Mouse (Mus musculus) heart, embryonic 14.5 days (tissue): Measurements from ENCODE around the gene Lbhd2. TPM values are rescaled to one million over a fixed set of nuclear protein-coding genes. Genes with fewer than 3 reads are reported as not detected.

Experiments used
- ATAC-seq: fragments of 200-750 bp; cut with Nextera tagmentation; 2 replicates; pipeline ENCODE4 v1.8.0; 2017; ENCODE audit warnings: low read depth, moderate TSS enrichment; ENCODE audit not compliant: insufficient number of reproducible peaks, insufficient read depth, low FRiP score
- H3K27ac ChIP-seq, 2 experiments: fragments of 200-500 bp in 1 of 2; fragments of 300-500 bp in 1 of 2; sonication (generic) in 1 of 2; replicated peaks in 1 of 2; 2 replicates each; pipeline ENCODE4 v1.5.1; 2012 to 2014; ENCODE audit warnings: low read depth in 2 of 2, low read length in 2 of 2, control low read depth in 1 of 2, mild to moderate bottlenecking in 1 of 2, mixed read lengths in 1 of 2; ENCODE audit not compliant: control insufficient read depth in 1 of 2, insufficient read depth in 1 of 2
- H3K27me3 ChIP-seq: fragments of 300-500 bp; sonication (generic); 2 replicates; pipeline ENCODE4 v1.6.1; 2014; ENCODE audit warnings: mild to moderate bottlenecking, low read length, control low read depth; ENCODE audit not compliant: control insufficient read depth, insufficient read depth
- H3K36me3 ChIP-seq: fragments of 300-500 bp; sonication (generic); 2 replicates; pipeline ENCODE4 v1.6.1; 2014; ENCODE audit warnings: mild to moderate bottlenecking, control low read depth, low read length, mixed read lengths; ENCODE audit not compliant: control insufficient read depth, insufficient read depth
- H3K4me1 ChIP-seq, 2 experiments: fragments of 200-500 bp in 1 of 2; fragments of 300-500 bp in 1 of 2; sonication (generic) in 1 of 2; 2 replicates each; pipeline ENCODE4 v1.6.1; 2012 to 2014; ENCODE audit warnings: low read length in 2 of 2, control low read depth in 1 of 2, mixed read lengths in 1 of 2; ENCODE audit not compliant: control insufficient read depth in 2 of 2, insufficient read depth in 2 of 2
- H3K4me2 ChIP-seq: fragments of 300-500 bp; sonication (generic); 2 replicates; pipeline ENCODE4 v1.6.1; 2014; ENCODE audit warnings: mild to moderate bottlenecking, low read length
- H3K4me3 ChIP-seq, 2 experiments: fragments of 200-500 bp in 1 of 2; fragments of 300-500 bp in 1 of 2; sonication (generic) in 1 of 2; 2 replicates each; pipeline ENCODE4 v1.5.1; 2012 to 2014; ENCODE audit warnings: low read length in 2 of 2, mild to moderate bottlenecking in 2 of 2, control low read depth in 1 of 2, low read depth in 1 of 2, moderate library complexity in 1 of 2; ENCODE audit not compliant: control insufficient read depth in 1 of 2, insufficient read depth in 1 of 2
- H3K9ac ChIP-seq: fragments of 300-500 bp; sonication (generic); 2 replicates; pipeline ENCODE4 v1.6.1; 2014; ENCODE audit warnings: mild to moderate bottlenecking, low read length
- H3K9me3 ChIP-seq: fragments of 300-500 bp; sonication (generic); 2 replicates; pipeline ENCODE4 v1.6.1; 2016; ENCODE audit warnings: low read length, control low read depth; ENCODE audit not compliant: control insufficient read depth
- WGBS: fragments of 180-500 bp; shearing (Covaris S2); extraction: QIAGEN DNeasy Blood & Tissue Kit; methylation state at CpG from one replicate; pipeline ENCODE4 v1.1.7; 2014; 5-methylcytosine and 5-hydroxymethylcytosine counted together
- polyA plus RNA-seq: library from polyadenylated mRNA; unstranded; fragments of >200 nt; fragmentation: Nextera tagmentation; extraction: Ambion mirVana; gene quantifications from 2 replicates; pipeline ENCODE4 v1.2.1, GENCODE M21; 2014

Gene Lbhd2
- polyA plus RNA-seq, 1 experiment from 2014 or later, result 1.2 TPM

- Histone ChIP-seq H3K4me3 (no peak overlapping the region), H3K27ac (no peak overlapping the region), H3K4me2 (no peak overlapping the region), H3K9me3 (no peaks in the 10 kb centered on the region), H3K27me3 (peaks cover 73% of the 10 kb centered on the region), H3K9ac (no peak overlapping the region), H3K36me3 (no peaks in the 10 kb centered on the region), H3K4me1 (peaks cover 9 to 21% of the 10 kb centered on the region in 2 experiments)
- no peak for ATAC-seq
- WGBS, result 64% methylated on average over 3 of the region's 3 CpGs
Measured at GRCm38 (mm10) chr12:111441523-111441922, 34.9 kb downstream of the Lbhd2 start.

- H3K27me3 ChIP-seq, result peaks cover 78% of the 10 kb centered on the region
- 0 out of 4 replicates have a peak within 1 kb of the TSS, but pooled peaks of 1 of the 2 experiments have one; percentile 19 for H3K27ac ChIP-seq
- no peaks in the 10 kb centered on the region for H3K36me3 ChIP-seq
- WGBS, result under 1% methylated on average over 48 of the region's 48 CpGs
- peak; percentile 75 for ATAC-seq
- H3K9ac ChIP-seq, result peak within 1 kb of the TSS; percentile 65
- H3K4me2 ChIP-seq, result peak within 1 kb of the TSS; percentile 85
- peaks cover 9 to 21% of the 10 kb centered on the region in 2 experiments for H3K4me1 ChIP-seq
- peak within 1 kb of the TSS; percentile 36 to 48 for H3K4me3 ChIP-seq
- no peaks in the 10 kb centered on the region for H3K9me3 ChIP-seq
Measured at GRCm38 (mm10) chr12:111442309-111443010, 35.9 kb downstream of the Lbhd2 start, which contains the start of gene Tnfaip2. Gene Tnfaip2, plus strand, starts transcription at chr12:111442469.

- 28% methylated on average over 15 of the region's 15 CpGs for WGBS
- Histone ChIP-seq H3K36me3 (no peaks in the 10 kb centered on the region), H3K27me3 (peaks cover 83% of the 10 kb centered on the region), H3K27ac (0 out of 4 replicates have a peak overlapping the region, but pooled peaks of 1 of the 2 experiments have one; percentile 19), H3K9me3 (no peaks in the 10 kb centered on the region), H3K4me3 (peak overlapping the region; percentile 36 to 48), H3K4me1 (peaks cover 9 to 24% of the 10 kb centered on the region in 2 experiments), H3K4me2 (peak overlapping the region; percentile 85), H3K9ac (peak overlapping the region; percentile 65)
- no peak for ATAC-seq
Measured at GRCm38 (mm10) chr12:111443011-111443870, 36.6 kb downstream of the Lbhd2 start.

- no peaks in the 10 kb centered on the region for H3K9me3 ChIP-seq
- 48% methylated on average over 10 of the region's 10 CpGs for WGBS
- no peak overlapping the region for H3K27ac ChIP-seq
- H3K36me3 ChIP-seq, result no peaks in the 10 kb centered on the region
- peak overlapping the region; percentile 85 for H3K4me2 ChIP-seq
- peaks cover 13 to 34% of the 10 kb centered on the region in 2 experiments for H3K4me1 ChIP-seq
- H3K9ac ChIP-seq, result no peak overlapping the region
- no peak overlapping the region for H3K4me3 ChIP-seq
- no peak for ATAC-seq
- H3K27me3 ChIP-seq, result peaks cover 83% of the 10 kb centered on the region
Measured at GRCm38 (mm10) chr12:111443921-111444831, 37.6 kb downstream of the Lbhd2 start.

- ATAC-seq, result no peak
- Histone ChIP-seq H3K27ac (no peak overlapping the region), H3K4me2 (peak overlapping the region; percentile 56), H3K4me3 (peak overlapping the region; percentile 4 to 27; a peak in 2 of 4 replicates), H3K4me1 (peaks cover 23 to 45% of the 10 kb centered on the region in 2 experiments), H3K9ac (no peak overlapping the region), H3K36me3 (no peaks in the 10 kb centered on the region), H3K9me3 (no peaks in the 10 kb centered on the region), H3K27me3 (peaks cover 88% of the 10 kb centered on the region)
- 10% methylated on average over 45 of the region's 52 CpGs for WGBS
Measured at GRCm38 (mm10) chr12:111445161-111445889, 38.7 kb downstream of the Lbhd2 start.

GRCm38 (mm10) chr12:111445890-111446613, 39.4 kb downstream of the Lbhd2 start:
- WGBS, result 17% methylated on average over 27 of the region's 27 CpGs
- ATAC-seq, result no peak
- Histone ChIP-seq H3K9ac (no peak overlapping the region), H3K4me1 (peaks cover 29 to 52% of the 10 kb centered on the region in 2 experiments), H3K27ac (no peak overlapping the region), H3K9me3 (no peaks in the 10 kb centered on the region), H3K27me3 (peaks cover 91% of the 10 kb centered on the region), H3K4me3 (peak overlapping the region; percentile 4 to 27; a peak in 2 of 4 replicates), H3K36me3 (no peaks in the 10 kb centered on the region), H3K4me2 (peak overlapping the region; percentile 56)
